Mouse (Mus musculus) ES-E14 (cell line): ENCODE results near the gene Zfp335. TPM values are rescaled to one million over a fixed set of nuclear protein-coding genes. Genes with fewer than 3 reads are reported as not detected.

Experiments used
- DNase-seq: peaks from one replicate; pipeline ENCODE4 v3.0.0-alpha.2; 2013; ENCODE audit warnings: low read depth, low spot score
- H3K27ac ChIP-seq: 2 replicates; pipeline ENCODE4 v1.5.1; 2012; ENCODE audit warnings: low read depth, mild to moderate bottlenecking, low read length, moderate library complexity, mixed read lengths; ENCODE audit not compliant: poor library complexity, insufficient read depth, severe bottlenecking
- H3K36me3 ChIP-seq: 2 replicates; pipeline ENCODE4 v1.6.1; 2012; ENCODE audit warnings: mild to moderate bottlenecking, low read length, moderate library complexity, mixed read lengths; ENCODE audit not compliant: control insufficient read depth, poor library complexity, insufficient read depth, severe bottlenecking
- H3K4me1 ChIP-seq, 2 experiments: fragments of 150-350 bp in 1 of 2; sonication (generic) in 1 of 2; 2 replicates each; pipeline ENCODE4 v1.6.1; 2012; ENCODE audit warnings: low read length in 2 of 2, mild to moderate bottlenecking in 1 of 2, mixed read lengths in 1 of 2; ENCODE audit not compliant: control insufficient read depth in 2 of 2, insufficient read depth in 2 of 2, poor library complexity in 1 of 2
- H3K4me3 ChIP-seq, 2 experiments: fragments of 150-350 bp in 1 of 2; sonication (generic) in 1 of 2; 2 replicates each; pipeline ENCODE4 v1.5.1; 2012; ENCODE audit warnings: low read length in 2 of 2, low read depth in 1 of 2, mild to moderate bottlenecking in 1 of 2, mixed read lengths in 1 of 2; ENCODE audit not compliant: insufficient read depth in 1 of 2, poor library complexity in 1 of 2, severe bottlenecking in 1 of 2
- H3K9ac ChIP-seq: 2 replicates; pipeline ENCODE4 v1.6.1; 2012; ENCODE audit warnings: low read depth, mild to moderate bottlenecking, low read length, mixed read lengths; ENCODE audit not compliant: poor library complexity, insufficient read depth, severe bottlenecking
- H3K9me3 ChIP-seq: fragments of 150-350 bp; sonication (generic); 2 replicates; pipeline ENCODE4 v1.6.1; 2012; ENCODE audit warnings: low read depth, mild to moderate bottlenecking, low read length; ENCODE audit not compliant: control insufficient read depth, insufficient read depth
- CHD2 ChIP-seq: IDR thresholded peaks from 2 replicates; pipeline ENCODE4 v1.6.1; 2014; ENCODE audit warnings: mild to moderate bottlenecking, low read depth, low read length, inconsistent platforms
- HCFC1 ChIP-seq: IDR thresholded peaks from 2 replicates; pipeline ENCODE4 v1.6.1; 2012; ENCODE audit warnings: low read length, inconsistent platforms, borderline replicate concordance; ENCODE audit not compliant: insufficient read depth
- MAFK ChIP-seq: IDR thresholded peaks from 2 replicates; pipeline ENCODE4 v1.6.1; 2014; ENCODE audit warnings: mild to moderate bottlenecking, low read depth, low read length, inconsistent platforms; ENCODE audit not compliant: insufficient read depth
- ZC3H11A ChIP-seq: IDR thresholded peaks from 2 replicates; pipeline ENCODE4 v1.6.1; 2012; ENCODE audit warnings: low read depth, mild to moderate bottlenecking, inconsistent platforms, low read length, borderline replicate concordance
- ZNF384 ChIP-seq: IDR thresholded peaks from 2 replicates; pipeline ENCODE4 v1.6.1; 2012; ENCODE audit warnings: low read depth, low read length, inconsistent platforms
- in situ Hi-C, 2 experiments: fragments of 600-800 bp; cut with MboI; formaldehyde crosslinking; loops; one replicate each; pipeline ENCODE4 v1.15.1; 2025; ENCODE audit warnings: low sequenced_read_pairs in 2 of 2, inconsistent platforms in 1 of 2; ENCODE audit not compliant: unreplicated experiment in 2 of 2
- total RNA-seq: library from RNA; depleted of rRNA; stranded (reverse); fragments of 300-350 nt; gene quantifications from 2 replicates; pipeline ENCODE4 v1.2.3, GENCODE M21; 2012

The Zfp335 gene
- total RNA-seq, 1 experiment: 18.5 TPM

- Histone ChIP-seq H3K9ac (no peak overlapping the region), H3K4me1 (peaks cover 1 to 3% of the 10 kb centered on the region in 2 experiments; a peak in 1 of 4 replicates), H3K27ac (no peak overlapping the region), H3K9me3 (no peaks in the 10 kb centered on the region), H3K36me3 (peaks cover 92% of the 10 kb centered on the region), H3K4me3 (no peak overlapping the region)
- no peak for TF ChIP-seq ZNF384
- no peak for TF ChIP-seq MAFK
- no peak for TF ChIP-seq ZC3H11A
- TF ChIP-seq HCFC1: no peak
- TF ChIP-seq CHD2: no peak
- in situ Hi-C loops: no loop called here
- DNase-seq: no peak
These were observed 21.0 kb downstream of the Zfp335 start for GRCm38 (mm10) chr2:164890411-164891049.

GRCm38 (mm10) chr2:164889960-164890359 lies 21.6 kb downstream of the Zfp335 start:
- no peak for DNase-seq
- H3K9me3 ChIP-seq: no peaks in the 10 kb centered on the region
- no peak overlapping the region for H3K9ac ChIP-seq
- H3K36me3 ChIP-seq: peaks cover 91% of the 10 kb centered on the region
- H3K27ac ChIP-seq: no peak overlapping the region
- no peak overlapping the region for H3K4me3 ChIP-seq
- TF ChIP-seq ZC3H11A (no peak), ZNF384 (no peak), HCFC1 (no peak), MAFK (no peak), CHD2 (no peak)
- peaks cover 1 to 3% of the 10 kb centered on the region in 2 experiments; a peak in 1 of 4 replicates for H3K4me1 ChIP-seq
- in situ Hi-C loops: no loop called here

GRCm38 (mm10) chr2:164888996-164889395 lies 22.6 kb downstream of the Zfp335 start:
- no peak overlapping the region for H3K4me3 ChIP-seq
- in situ Hi-C loops: no loop called here

GRCm38 (mm10) chr2:164886617-164887016 lies 24.9 kb downstream of the Zfp335 start:
- Histone ChIP-seq H3K9ac (no peak overlapping the region), H3K9me3 (no peaks in the 10 kb centered on the region), H3K27ac (no peak overlapping the region), H3K4me1 (peaks cover 1 to 5% of the 10 kb centered on the region in 2 experiments; a peak in 1 of 4 replicates), H3K36me3 (peaks cover 62% of the 10 kb centered on the region), H3K4me3 (no peak overlapping the region)
- in situ Hi-C loops: no loop called here
- DNase-seq: no peak
- TF ChIP-seq ZC3H11A (no peak), ZNF384 (no peak), HCFC1 (no peak), MAFK (no peak), CHD2 (no peak)

More at GRCm38 (mm10) chr2:164888996-164889395, 22.6 kb downstream of the Zfp335 start:
- TF ChIP-seq HCFC1 (no peak), ZNF384 (no peak), ZC3H11A (no peak), CHD2 (no peak), MAFK (no peak)
- no peak overlapping the region for H3K27ac ChIP-seq
- H3K9ac ChIP-seq: no peak overlapping the region
- DNase-seq: no peak
- H3K4me1 ChIP-seq: peaks cover 1 to 3% of the 10 kb centered on the region in 2 experiments; a peak in 1 of 4 replicates
- H3K36me3 ChIP-seq: peaks cover 84% of the 10 kb centered on the region
- H3K9me3 ChIP-seq: no peaks in the 10 kb centered on the region

GRCm38 (mm10) chr2:164885788-164886187 lies 25.8 kb downstream of the Zfp335 start:
- no peak overlapping the region for H3K9ac ChIP-seq
- H3K27ac ChIP-seq: no peak overlapping the region
- TF ChIP-seq HCFC1 (no peak), CHD2 (no peak), ZNF384 (no peak), MAFK (no peak), ZC3H11A (no peak)
- H3K36me3 ChIP-seq: peaks cover 54% of the 10 kb centered on the region
- no peak for DNase-seq
- peaks cover 1 to 5% of the 10 kb centered on the region in 2 experiments; a peak in 1 of 4 replicates for H3K4me1 ChIP-seq
- H3K4me3 ChIP-seq: no peak overlapping the region
- no peaks in the 10 kb centered on the region for H3K9me3 ChIP-seq
- in situ Hi-C loops: no loop called here
